Mouse (Mus musculus) adrenal gland, adult (tissue): ENCODE measurements at regions not wholly inside any gene's neighbourhood (a gene's known extent, or its start where the extent isn't known, plus 50 kb on each side); places are given as distances from the start of the nearest gene placed in this dataset.
"Not testable (repeated sequence)": the region's sequence is repeated elsewhere in the genome, so short reads cannot be mapped to it uniquely, and the experiment has no call there.

Experiments used
- DNase-seq, 2 experiments: peaks; one replicate each; pipeline ENCODE4 v3.0.0; 2022 to 2023; ENCODE audit warnings: low spot score in 1 of 2; ENCODE audit not compliant: inconsistent age in 2 of 2

- no peak for DNase-seq
Measured at GRCm38 (mm10) chr12:40898414-40899027, 125.4 kb upstream of the Immp2l start.

GRCm38 (mm10) chr12:40905650-40906338 lies 118.1 kb upstream of the Immp2l start:
- no peak for DNase-seq

GRCm38 (mm10) chr12:40906807-40907206 lies 117.1 kb upstream of the Immp2l start:
- no peak for DNase-seq

GRCm38 (mm10) chr12:40908809-40909795 lies 114.8 kb upstream of the Immp2l start:
- peak; percentile 19 to 77 for DNase-seq

GRCm38 (mm10) chr12:40917486-40917885 lies 106.4 kb upstream of the Immp2l start:
- no peak for DNase-seq

GRCm38 (mm10) chr12:40921988-40922387 lies 101.9 kb upstream of the Immp2l start:
- no peak for DNase-seq

- no peak for DNase-seq
Measured at GRCm38 (mm10) chr12:40926681-40927080, 97.2 kb upstream of the Immp2l start.

- DNase-seq, result not testable (repeated sequence)
Measured at GRCm38 (mm10) chr12:40929409-40929808, 94.5 kb upstream of the Immp2l start.

- no peak for DNase-seq
Measured at GRCm38 (mm10) chr12:40935098-40935759, 88.7 kb upstream of the Immp2l start.

- no peak for DNase-seq
Measured at GRCm38 (mm10) chr12:40937037-40937436, 86.9 kb upstream of the Immp2l start.

GRCm38 (mm10) chr12:40946888-40947287 lies 77.0 kb upstream of the Immp2l start:
- no peak for DNase-seq

- DNase-seq, result no peak
Measured at GRCm38 (mm10) chr12:40949580-40949979, 74.3 kb upstream of the Immp2l start.

GRCm38 (mm10) chr12:40958536-40958935 lies 65.4 kb upstream of the Immp2l start:
- DNase-seq, result no peak

- DNase-seq, result no peak
Measured at GRCm38 (mm10) chr12:40964996-40965395, 58.9 kb upstream of the Immp2l start.

- no peak for DNase-seq
Measured at GRCm38 (mm10) chr12:40966308-40966707, 57.6 kb upstream of the Immp2l start.

- not testable (repeated sequence) for DNase-seq
Measured at GRCm38 (mm10) chr12:40966723-40967122, 57.2 kb upstream of the Immp2l start.

- DNase-seq, result no peak
Measured at GRCm38 (mm10) chr12:40972844-40973243, 51.0 kb upstream of the Immp2l start.
